Mouse (Mus musculus) thymus, adult 2 months (tissue): Measurements from ENCODE around the gene Clic6. TPM values are rescaled to one million over a fixed set of nuclear protein-coding genes. Genes with fewer than 3 reads are reported as not detected.

Experiments used
- DNase-seq: peaks from one replicate; pipeline ENCODE4 v3.0.0; 2021
- H3K27ac ChIP-seq: fragments of 200-500 bp; 2 replicates; pipeline ENCODE4 v1.5.1; 2012; ENCODE audit warnings: low read length, control low read depth; ENCODE audit not compliant: control insufficient read depth, insufficient read depth
- H3K27me3 ChIP-seq: fragments of 200-500 bp; 2 replicates; pipeline ENCODE4 v1.6.1; 2012; ENCODE audit warnings: mild to moderate bottlenecking, low read length, moderate library complexity, mixed read lengths; ENCODE audit not compliant: control insufficient read depth, insufficient read depth
- H3K36me3 ChIP-seq: fragments of 200-500 bp; 2 replicates; pipeline ENCODE4 v1.6.1; 2012; ENCODE audit warnings: mild to moderate bottlenecking, low read length, moderate library complexity; ENCODE audit not compliant: control insufficient read depth, insufficient read depth
- H3K4me1 ChIP-seq: fragments of 200-500 bp; replicated peaks from 2 replicates; pipeline ENCODE4 v1.6.1; 2012; ENCODE audit warnings: low read length; ENCODE audit not compliant: control insufficient read depth, insufficient read depth
- H3K4me3 ChIP-seq: fragments of 200-500 bp; 2 replicates; pipeline ENCODE4 v1.5.1; 2012; ENCODE audit warnings: mild to moderate bottlenecking, low read length, control low read depth, moderate library complexity; ENCODE audit not compliant: control insufficient read depth, insufficient read depth
- CTCF ChIP-seq: fragments of 200-500 bp; IDR thresholded peaks from 2 replicates; pipeline ENCODE4 v1.5.1; 2012; ENCODE audit warnings: mild to moderate bottlenecking, control low read depth, low read length, moderate library complexity, borderline replicate concordance; ENCODE audit not compliant: control insufficient read depth, poor library complexity, insufficient read depth; ENCODE audit errors: extremely low read depth
- POLR2A ChIP-seq: fragments of 200-500 bp; IDR thresholded peaks from 2 replicates; pipeline ENCODE4 v1.6.1; 2012; ENCODE audit warnings: mild to moderate bottlenecking, low read length, control low read depth, moderate library complexity; ENCODE audit not compliant: control insufficient read depth, poor library complexity, insufficient read depth; ENCODE audit errors: extremely low read depth
- WGBS: fragments of 180-500 bp; shearing (Covaris S2); methylation state at CpG from one replicate; pipeline ENCODE4 v1.1.7; 2018; 5-methylcytosine and 5-hydroxymethylcytosine counted together
- polyA plus RNA-seq: library from polyadenylated mRNA; depleted of rRNA; stranded (reverse); fragments of >200 nt; gene quantifications from 2 replicates; pipeline ENCODE4 v1.2.3, GENCODE M21; 2012

The Clic6 gene
- polyA plus RNA-seq, 1 experiment = 0.22 TPM

DNA sequence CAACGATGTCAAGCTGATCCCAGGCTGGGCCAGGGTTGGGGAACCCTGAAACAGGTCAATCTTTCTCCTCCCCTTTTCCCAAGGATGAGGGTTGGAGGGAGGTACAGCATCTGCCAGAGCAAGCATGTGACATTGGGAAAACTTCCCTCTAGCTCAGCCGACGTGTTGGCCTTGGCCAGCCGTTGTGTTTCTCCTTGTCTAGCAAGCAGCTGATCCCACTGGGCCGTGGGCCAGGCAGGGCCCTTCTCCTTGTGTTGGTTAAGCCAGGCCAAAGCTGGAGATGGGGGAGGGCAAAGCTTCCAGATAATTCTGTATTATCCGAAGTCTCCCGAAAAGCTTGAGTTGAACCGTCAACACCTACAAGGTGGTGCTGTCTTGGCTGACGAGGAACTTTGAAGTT lies 30.6 kb downstream of the Clic6 start:
- TF ChIP-seq POLR2A (no peak), CTCF (no peak)
- no peak overlapping the region for H3K27ac ChIP-seq
- DNase-seq = no peak
- H3K27me3 ChIP-seq = no peaks in the 10 kb centered on the region
- no peaks in the 10 kb centered on the region for H3K36me3 ChIP-seq
- WGBS = 93% methylated on average over 9 of the region's 9 CpGs
- H3K4me3 ChIP-seq = no peak overlapping the region
- no peaks in the 10 kb centered on the region for H3K4me1 ChIP-seq

DNA sequence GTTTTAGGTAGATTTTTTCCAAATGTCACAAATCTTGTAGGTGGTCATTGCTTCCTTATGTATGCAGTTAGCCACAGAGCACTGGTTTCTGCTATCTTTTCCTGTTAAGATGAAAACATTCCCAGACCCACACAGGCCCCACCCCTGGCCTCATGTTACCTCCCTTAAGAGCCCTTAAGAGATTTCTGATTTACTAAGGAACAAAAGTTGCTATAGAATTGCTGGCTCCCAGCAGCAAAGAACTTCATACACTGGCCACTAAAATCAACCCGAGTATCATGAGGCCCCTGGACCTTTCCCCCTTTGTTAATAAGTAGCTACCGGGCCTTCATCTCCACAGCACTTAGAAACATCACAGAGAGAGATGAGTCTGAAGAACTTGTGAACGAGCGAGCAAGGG lies 33.2 kb downstream of the Clic6 start:
- TF ChIP-seq CTCF = no peak
- no peak for TF ChIP-seq POLR2A
- no peak for DNase-seq
- H3K4me3 ChIP-seq = no peak overlapping the region
- no peaks in the 10 kb centered on the region for H3K36me3 ChIP-seq
- H3K4me1 ChIP-seq = no peaks in the 10 kb centered on the region
- H3K27ac ChIP-seq = no peak overlapping the region
- 95% methylated on average over 4 of the region's 4 CpGs for WGBS
- H3K27me3 ChIP-seq = no peaks in the 10 kb centered on the region

DNA sequence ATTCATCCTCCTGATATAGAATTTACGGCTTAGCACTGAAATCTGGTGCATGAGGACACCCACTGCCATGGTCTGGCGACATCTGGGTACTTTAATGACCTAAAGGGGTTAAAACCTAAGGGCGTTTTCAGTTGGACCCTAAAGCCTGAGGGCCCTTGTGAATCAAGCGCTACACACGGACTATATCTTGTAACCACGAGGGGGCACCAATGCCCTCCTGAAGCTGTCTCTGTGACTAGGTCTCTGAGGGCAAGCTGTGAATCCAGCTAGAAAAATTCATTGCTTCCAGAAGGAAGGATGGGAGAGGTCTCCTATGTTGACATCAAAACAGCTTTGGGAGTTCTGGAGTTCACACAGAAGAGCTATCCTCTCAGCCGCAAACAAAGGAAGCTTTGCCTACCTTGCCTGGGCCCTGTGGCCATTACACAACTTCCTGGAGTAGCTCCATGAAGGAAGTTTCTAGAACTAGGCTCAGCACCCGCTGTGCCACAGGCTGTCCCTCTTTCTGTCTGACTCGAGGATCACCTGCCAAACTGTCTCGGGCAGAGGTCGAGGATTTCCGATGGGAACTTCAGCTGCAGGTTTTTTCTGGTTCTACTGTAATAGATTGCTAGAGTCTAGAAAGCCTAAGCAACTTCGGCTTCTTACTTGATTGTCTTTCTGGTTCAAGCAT lies 34.4 kb downstream of the Clic6 start:
- no peaks in the 10 kb centered on the region for H3K4me1 ChIP-seq
- H3K27ac ChIP-seq = no peak overlapping the region
- no peaks in the 10 kb centered on the region for H3K36me3 ChIP-seq
- H3K27me3 ChIP-seq = no peaks in the 10 kb centered on the region
- no peak overlapping the region for H3K4me3 ChIP-seq
- TF ChIP-seq CTCF (no peak), POLR2A (no peak)
- WGBS = 33% methylated on average over 13 of the region's 13 CpGs
- DNase-seq = peak; percentile 47

GRCm38 (mm10) chr16:92523351-92523750 lies 37.8 kb downstream of the Clic6 start:
- Histone ChIP-seq H3K27me3 (no peaks in the 10 kb centered on the region), H3K4me3 (no peak overlapping the region), H3K27ac (no peak overlapping the region), H3K36me3 (no peaks in the 10 kb centered on the region), H3K4me1 (no peaks in the 10 kb centered on the region)
- no peak for DNase-seq
- TF ChIP-seq POLR2A (no peak), CTCF (no peak)
- WGBS = 92% methylated on average over 8 of the region's 8 CpGs

GRCm38 (mm10) chr16:92524651-92525050 lies 39.1 kb downstream of the Clic6 start:
- Histone ChIP-seq H3K4me3 (no peak overlapping the region), H3K36me3 (no peaks in the 10 kb centered on the region), H3K27ac (no peak overlapping the region), H3K4me1 (no peaks in the 10 kb centered on the region), H3K27me3 (no peaks in the 10 kb centered on the region)
- TF ChIP-seq CTCF (no peak), POLR2A (no peak)
- no peak for DNase-seq
- WGBS = 38% methylated on average over 8 of the region's 8 CpGs

GRCm38 (mm10) chr16:92525919-92526318 lies 40.4 kb downstream of the Clic6 start:
- H3K27ac ChIP-seq = no peak overlapping the region
- no peak for DNase-seq
- no peaks in the 10 kb centered on the region for H3K27me3 ChIP-seq
- WGBS = 95% methylated on average over 10 of the region's 10 CpGs
- no peak for TF ChIP-seq POLR2A
- TF ChIP-seq CTCF = no peak
- H3K4me3 ChIP-seq = no peak overlapping the region
- H3K4me1 ChIP-seq = no peaks in the 10 kb centered on the region
- no peaks in the 10 kb centered on the region for H3K36me3 ChIP-seq

DNA sequence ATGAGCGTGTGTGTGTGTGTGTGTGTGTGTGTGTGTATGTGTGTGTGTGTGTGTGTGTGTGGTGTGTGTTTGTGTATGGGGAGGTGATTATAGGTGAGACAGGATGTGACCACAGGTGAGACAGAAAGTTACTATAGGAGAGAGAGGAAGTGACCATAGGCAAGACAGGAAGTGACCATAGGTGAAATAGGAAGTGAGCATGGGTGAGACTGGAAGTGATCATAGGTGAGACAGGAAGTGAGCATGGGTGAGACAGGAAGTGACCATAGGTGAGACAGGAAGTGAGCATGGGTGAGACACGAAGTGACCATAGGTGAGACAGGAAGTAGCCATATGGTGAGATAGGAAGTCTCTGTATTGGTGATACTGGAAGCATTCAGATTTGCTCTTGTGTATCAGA lies 49.7 kb downstream of the Clic6 start:
- Histone ChIP-seq H3K27ac (no peak overlapping the region), H3K4me1 (no peaks in the 10 kb centered on the region), H3K27me3 (no peaks in the 10 kb centered on the region), H3K4me3 (no peak overlapping the region), H3K36me3 (no peaks in the 10 kb centered on the region)
- no peak for DNase-seq
- WGBS = 60% methylated on average over 2 of the region's 2 CpGs
- no peak for TF ChIP-seq CTCF
- TF ChIP-seq POLR2A = no peak
